Mouse (Mus musculus) liver, adult 2 months (tissue): ENCODE data around the gene Ptprm. TPM values are rescaled to one million over a fixed set of nuclear protein-coding genes. Genes with fewer than 3 reads are reported as not detected.

Experiments used
- DNase-seq: peaks from one replicate; pipeline ENCODE4 v3.0.0-alpha.2; 2011; ENCODE audit warnings: low read depth, low spot score; ENCODE audit errors: extremely low read depth
- H3K27ac ChIP-seq: fragments of 200-500 bp; replicated peaks from 2 replicates; pipeline ENCODE4 v1.5.1; 2012; ENCODE audit warnings: low read depth, mild to moderate bottlenecking, control low read depth, inconsistent platforms, low read length; ENCODE audit not compliant: insufficient read depth
- H3K27me3 ChIP-seq: fragments of 200-500 bp; 2 replicates; pipeline ENCODE4 v1.6.1; 2012; ENCODE audit warnings: mild to moderate bottlenecking, moderate library complexity, low read length, inconsistent platforms; ENCODE audit not compliant: control insufficient read depth, insufficient read depth
- H3K36me3 ChIP-seq: fragments of 200-500 bp; 2 replicates; pipeline ENCODE4 v1.6.1; 2012; ENCODE audit warnings: low read length, inconsistent platforms; ENCODE audit not compliant: control insufficient read depth, insufficient read depth
- H3K4me1 ChIP-seq: fragments of 200-500 bp; 2 replicates; pipeline ENCODE4 v1.6.1; 2011; ENCODE audit warnings: low read length; ENCODE audit not compliant: control insufficient read depth, insufficient read depth
- H3K4me3 ChIP-seq: fragments of 200-500 bp; 2 replicates; pipeline ENCODE4 v1.5.1; 2011; ENCODE audit warnings: low read depth, mild to moderate bottlenecking, control low read depth, low read length, moderate library complexity; ENCODE audit not compliant: insufficient read depth
- H3K79me2 ChIP-seq: fragments of 200-500 bp; 2 replicates; pipeline ENCODE4 v1.6.1; 2012; ENCODE audit warnings: inconsistent platforms, mild to moderate bottlenecking, low read length, moderate library complexity; ENCODE audit not compliant: control insufficient read depth, insufficient read depth
- H3K9ac ChIP-seq: fragments of 200-500 bp; 2 replicates; pipeline ENCODE4 v1.6.1; 2012; ENCODE audit warnings: low read depth, mild to moderate bottlenecking, control low read depth, inconsistent platforms, low read length
- CTCF ChIP-seq: fragments of 200-500 bp; IDR thresholded peaks from 2 replicates; pipeline ENCODE4 v1.5.1; 2011; ENCODE audit warnings: low read depth, low read length, control low read depth
- POLR2A ChIP-seq: fragments of 200-500 bp; IDR thresholded peaks from 2 replicates; pipeline ENCODE4 v1.6.1; 2011; ENCODE audit warnings: low read length, control low read depth; ENCODE audit not compliant: insufficient read depth; ENCODE audit errors: extremely low read depth
- WGBS: fragments of 180-500 bp; shearing (Covaris S2); methylation state at CpG from one replicate; pipeline ENCODE4 v1.1.7; 2018; 5-methylcytosine and 5-hydroxymethylcytosine counted together
- polyA plus RNA-seq: library from polyadenylated mRNA; depleted of rRNA; stranded (reverse); fragments of >200 nt; gene quantifications from 2 replicates; pipeline ENCODE4 v1.2.3, GENCODE M21; 2012
- total RNA-seq: library from RNA; depleted of rRNA; stranded (reverse); fragments of >200 nt; gene quantifications from 2 replicates; pipeline ENCODE4 v1.2.3, GENCODE M21; 2014

Ptprm gene
- total and polyA plus RNA-seq, 2 experiments, result 0.78 to 3.3 TPM

DNA sequence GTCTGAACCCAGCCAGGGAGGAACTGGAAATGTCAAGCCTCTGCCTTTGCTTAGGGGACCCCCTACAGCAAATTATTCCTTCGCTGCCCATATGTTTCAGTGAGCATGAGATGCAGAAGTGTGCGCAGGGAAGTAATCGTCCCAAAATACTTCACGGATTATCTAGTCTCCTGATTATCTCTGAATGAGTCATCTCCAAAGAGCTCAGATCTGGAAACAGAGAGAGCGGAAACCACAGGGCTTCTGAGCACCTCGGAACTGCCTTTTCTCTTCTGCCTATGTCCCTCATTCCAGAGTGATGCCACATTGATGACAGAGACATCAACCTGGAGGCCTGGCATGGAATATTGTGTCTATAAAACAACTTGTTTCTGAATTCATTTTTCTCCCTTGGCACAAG lies 11.3 kb downstream of the Ptprm start:
- no peaks in the 10 kb centered on the region for H3K79me2 ChIP-seq
- H3K4me1 ChIP-seq, result peaks cover 4% of the 10 kb centered on the region
- no peak overlapping the region for H3K4me3 ChIP-seq
- TF ChIP-seq CTCF, result no peak
- no peaks in the 10 kb centered on the region for H3K36me3 ChIP-seq
- no peak overlapping the region for H3K27ac ChIP-seq
- H3K27me3 ChIP-seq, result no peaks in the 10 kb centered on the region
- WGBS, result 74% methylated on average over 6 of the region's 6 CpGs
- DNase-seq, result peak; percentile 15
- H3K9ac ChIP-seq, result no peak overlapping the region

DNA sequence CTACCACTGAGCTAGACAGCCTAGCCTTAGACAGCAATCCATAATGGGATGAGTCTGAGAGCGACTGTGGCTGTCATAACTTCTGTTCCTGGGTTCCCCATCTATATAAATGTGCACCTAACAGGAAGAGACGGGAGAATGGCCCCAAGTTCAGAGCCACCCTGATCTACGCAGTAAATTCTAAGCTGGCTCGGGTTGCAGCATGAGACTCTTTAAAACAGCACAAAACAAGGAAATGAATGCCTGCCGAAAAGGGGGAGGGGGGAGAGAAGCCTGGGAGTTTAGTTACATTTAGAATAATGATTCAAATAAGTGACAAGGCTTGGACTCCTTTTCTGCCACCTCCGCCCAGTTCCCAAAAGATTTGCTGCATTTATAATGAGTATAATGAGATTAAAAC lies 13.9 kb downstream of the Ptprm start:
- Histone ChIP-seq H3K4me1 (no peaks in the 10 kb centered on the region), H3K36me3 (no peaks in the 10 kb centered on the region), H3K27ac (no peak overlapping the region), H3K4me3 (no peak overlapping the region), H3K9ac (no peak overlapping the region), H3K79me2 (no peaks in the 10 kb centered on the region), H3K27me3 (no peaks in the 10 kb centered on the region)
- TF ChIP-seq CTCF (no peak), POLR2A (no peak)
- no peak for DNase-seq
- WGBS, result 86% methylated on average over 6 of the region's 6 CpGs

DNA sequence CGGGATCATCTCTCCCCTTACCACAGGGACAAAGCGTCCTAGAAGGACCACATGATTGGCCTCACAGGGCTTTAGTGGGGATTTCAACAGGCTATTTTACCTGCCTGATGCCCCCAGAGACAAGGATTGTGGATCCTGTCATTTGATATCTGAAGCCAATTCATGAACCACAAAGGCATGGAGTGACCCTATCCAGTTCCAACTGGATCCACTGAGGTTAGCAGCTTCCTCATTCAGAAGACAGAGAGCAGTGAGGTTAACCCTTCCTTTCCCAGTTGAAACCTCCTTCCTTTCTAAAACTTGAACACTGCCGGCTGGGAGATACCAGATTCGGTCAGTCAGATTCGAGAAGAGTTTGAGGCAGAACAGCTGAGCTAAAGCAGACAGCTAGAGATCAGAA lies 14.7 kb downstream of the Ptprm start:
- Histone ChIP-seq H3K79me2 (no peaks in the 10 kb centered on the region), H3K9ac (no peak overlapping the region), H3K4me3 (no peak overlapping the region), H3K27me3 (no peaks in the 10 kb centered on the region), H3K36me3 (no peaks in the 10 kb centered on the region), H3K4me1 (no peaks in the 10 kb centered on the region), H3K27ac (no peak overlapping the region)
- TF ChIP-seq CTCF, result no peak
- TF ChIP-seq POLR2A, result no peak
- no peak for DNase-seq
- 90% methylated on average over 5 of the region's 5 CpGs for WGBS

DNA sequence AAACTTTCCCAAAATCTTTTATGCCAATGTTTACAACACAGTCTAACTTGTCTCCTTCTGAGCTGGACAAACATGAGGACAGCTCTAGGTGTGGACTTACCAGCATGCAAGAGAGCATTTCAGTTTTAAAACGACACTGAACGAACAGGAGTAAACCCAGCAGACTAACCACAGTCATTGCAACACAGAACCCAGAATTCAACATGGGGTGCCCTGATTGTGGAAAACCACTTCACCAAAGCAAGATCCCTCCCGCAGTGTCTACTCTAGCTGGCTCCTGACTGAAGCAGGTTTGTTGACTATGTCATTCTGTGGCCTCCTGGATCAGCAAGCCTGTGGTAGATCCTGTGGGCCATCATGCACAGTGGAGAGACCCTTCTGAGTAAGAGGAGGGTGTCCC lies 19.9 kb downstream of the Ptprm start:
- no peak overlapping the region for H3K9ac ChIP-seq
- no peaks in the 10 kb centered on the region for H3K79me2 ChIP-seq
- no peak overlapping the region for H3K4me3 ChIP-seq
- DNase-seq, result no peak
- no peaks in the 10 kb centered on the region for H3K4me1 ChIP-seq
- no peak for TF ChIP-seq POLR2A
- no peak for TF ChIP-seq CTCF
- no peak overlapping the region for H3K27ac ChIP-seq
- H3K27me3 ChIP-seq, result no peaks in the 10 kb centered on the region
- H3K36me3 ChIP-seq, result no peaks in the 10 kb centered on the region
- WGBS, result 76% methylated on average over 3 of the region's 3 CpGs

DNA sequence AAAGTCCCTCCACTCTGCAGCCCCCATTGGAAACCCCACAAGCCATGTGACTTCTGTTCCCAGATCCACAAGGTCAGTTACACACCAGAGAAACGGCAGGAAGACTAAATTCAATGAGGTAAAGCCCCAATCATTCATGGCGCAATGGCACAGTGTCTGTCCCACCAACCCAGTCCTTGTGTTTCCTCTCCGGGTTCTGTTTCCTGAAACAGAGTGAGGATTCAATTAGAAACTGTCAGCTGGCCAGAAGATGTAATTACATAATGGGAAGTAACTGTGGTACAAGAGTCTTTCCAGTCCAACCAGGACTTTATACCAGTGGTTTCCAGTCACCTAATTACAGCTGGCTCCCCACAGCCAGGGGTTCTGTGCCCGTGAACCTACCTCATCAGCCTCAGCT lies 24.8 kb downstream of the Ptprm start:
- Histone ChIP-seq H3K4me1 (no peaks in the 10 kb centered on the region), H3K79me2 (no peaks in the 10 kb centered on the region), H3K9ac (no peak overlapping the region), H3K4me3 (no peak overlapping the region), H3K27me3 (no peaks in the 10 kb centered on the region), H3K36me3 (no peaks in the 10 kb centered on the region), H3K27ac (no peak overlapping the region)
- DNase-seq, result peak; percentile 28
- TF ChIP-seq CTCF (no peak), POLR2A (no peak)
- WGBS, result 64% methylated on average over 4 of the region's 4 CpGs

DNA sequence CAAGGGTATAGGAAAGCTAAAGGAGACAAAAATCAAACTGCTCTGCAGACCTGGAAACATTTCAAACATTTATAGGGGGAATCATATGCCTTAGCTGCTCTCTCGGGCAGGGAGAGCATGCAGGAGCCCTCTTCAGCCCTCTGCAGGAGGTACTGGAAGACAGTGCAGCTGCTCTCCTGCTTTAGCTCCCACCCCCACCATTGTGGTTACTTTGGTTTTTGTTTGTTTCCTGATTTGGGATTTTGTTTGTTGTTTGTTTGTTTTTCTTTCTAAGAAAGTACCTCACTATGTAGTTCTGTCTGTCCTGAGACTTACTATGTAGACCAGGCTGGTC lies 29.8 kb downstream of the Ptprm start:
- Histone ChIP-seq H3K27ac (no peak overlapping the region), H3K9ac (no peak overlapping the region), H3K4me1 (no peaks in the 10 kb centered on the region), H3K27me3 (no peaks in the 10 kb centered on the region), H3K36me3 (no peaks in the 10 kb centered on the region), H3K79me2 (no peaks in the 10 kb centered on the region), H3K4me3 (no peak overlapping the region)
- WGBS, result 41% methylated on average over 1 of the region's 1 CpGs
- DNase-seq, result no peak
- TF ChIP-seq CTCF, result no peak
- no peak for TF ChIP-seq POLR2A
